Mouse (Mus musculus): Measurements from ENCODE around the gene Rasgrp4.
A peak's percentile ranks its signal among the peaks of the same experiment; 100 is the strongest.

- TF ChIP-seq EP300 (IDR thresholded peaks at IDR 0.05; ENCODE audit: low read depth): peak; percentile 69
- TF ChIP-seq CTCF (IDR thresholded peaks at IDR 0.05; ENCODE audit: low read depth): peak; percentile 64
These were observed 45.6 kb downstream of the Rasgrp4 start, which contains the start of gene Psmd8 for GRCm38 (mm10) chr7:29180077-29180853.
